Mouse (Mus musculus) liver, embryonic 14.5 days (tissue): Measurements from ENCODE around the gene Ankrd31. TPM values are rescaled to one million over a fixed set of nuclear protein-coding genes. Genes with fewer than 3 reads are reported as not detected.
A peak's percentile ranks its signal among the peaks of the same experiment; 100 is the strongest.
"Not testable (repeated sequence)": the region's sequence is repeated elsewhere in the genome, so short reads cannot be mapped to it uniquely, and the experiment has no call there.

Experiments used
- ATAC-seq: fragments of 200-750 bp; cut with Nextera tagmentation; 2 replicates; pipeline ENCODE4 v1.8.0; 2017; ENCODE audit warnings: moderate number of reproducible peaks, mild to moderate bottlenecking, moderate library complexity; ENCODE audit not compliant: insufficient read depth
- DNase-seq, 3 experiments: peaks; one replicate each; pipeline ENCODE4 v3.0.0-alpha.2; 2012 to 2013; ENCODE audit warnings: low read depth in 3 of 3, low spot score in 3 of 3
- H3K27ac ChIP-seq: fragments of 300-500 bp; sonication (generic); 2 replicates; pipeline ENCODE4 v1.5.1; 2014; ENCODE audit warnings: moderate library complexity, mild to moderate bottlenecking, control low read depth, inconsistent platforms
- H3K27me3 ChIP-seq: fragments of 300-500 bp; sonication (generic); 2 replicates; pipeline ENCODE4 v1.6.1; 2014; ENCODE audit warnings: mild to moderate bottlenecking, low read length, moderate library complexity; ENCODE audit not compliant: control insufficient read depth, insufficient read depth
- H3K36me3 ChIP-seq: fragments of 300-500 bp; sonication (generic); replicated peaks from 2 replicates; pipeline ENCODE4 v1.6.1; 2014; ENCODE audit warnings: low read depth; ENCODE audit not compliant: control insufficient read depth, insufficient read depth
- H3K4me1 ChIP-seq, 2 experiments: fragments of 200-500 bp in 1 of 2; fragments of 300-500 bp in 1 of 2; sonication (generic) in 1 of 2; replicated peaks; 2 replicates each; pipeline ENCODE4 v1.6.1; 2012 to 2014; ENCODE audit warnings: antibody characterized with exemption in 1 of 2, inconsistent platforms in 1 of 2, low read length in 1 of 2; ENCODE audit not compliant: control insufficient read depth in 2 of 2, insufficient read depth in 2 of 2
- H3K4me2 ChIP-seq: fragments of 300-500 bp; sonication (generic); 2 replicates; pipeline ENCODE4 v1.6.1; 2014; ENCODE audit warnings: low read depth, mild to moderate bottlenecking, control low read depth, moderate library complexity
- H3K4me3 ChIP-seq, 2 experiments: fragments of 200-500 bp in 1 of 2; fragments of 300-500 bp in 1 of 2; sonication (generic) in 1 of 2; 2 replicates each; pipeline ENCODE4 v1.5.1; 2012 to 2014; ENCODE audit warnings: low read depth in 2 of 2, low read length in 2 of 2, mild to moderate bottlenecking in 2 of 2, control low read depth in 1 of 2, inconsistent platforms in 1 of 2, moderate library complexity in 1 of 2; ENCODE audit not compliant: insufficient read depth in 1 of 2
- H3K9ac ChIP-seq: fragments of 300-500 bp; sonication (generic); replicated peaks from 2 replicates; pipeline ENCODE4 v1.6.1; 2014; ENCODE audit warnings: mild to moderate bottlenecking, control low read depth, moderate library complexity
- H3K9me3 ChIP-seq: fragments of 300-500 bp; sonication (generic); 2 replicates; pipeline ENCODE4 v1.6.1; 2016; ENCODE audit warnings: low read length, mixed read lengths; ENCODE audit not compliant: control insufficient read depth
- CTCF ChIP-seq: IDR thresholded peaks from 2 replicates; pipeline ENCODE4 v1.5.1; 2016; ENCODE audit warnings: antibody characterized with exemption, low read depth, control low read depth
- EP300 ChIP-seq: IDR thresholded peaks from 2 replicates; pipeline ENCODE4 v1.6.1; 2016; ENCODE audit warnings: antibody characterized with exemption, low read depth
- WGBS: fragments of 180-500 bp; shearing (Covaris S2); extraction: QIAGEN DNeasy Blood & Tissue Kit; methylation state at CpG from one replicate; pipeline ENCODE4 v1.1.7; 2014; ENCODE audit not compliant: insufficient replicate concordance; 5-methylcytosine and 5-hydroxymethylcytosine counted together
- polyA plus RNA-seq, 2 experiments: library from polyadenylated mRNA; depleted of rRNA in 1 of 2; stranded (reverse) in 1 of 2; unstranded in 1 of 2; fragments of >200 nt; fragmentation: Nextera tagmentation in 1 of 2; extraction: Ambion mirVana in 1 of 2; gene quantifications; 2 replicates each; pipeline versions ENCODE4 v1.2.1 to v1.2.3; 2012 to 2014

Gene Ankrd31
- polyA plus RNA-seq, 2 experiments = 0.03 TPM

DNA sequence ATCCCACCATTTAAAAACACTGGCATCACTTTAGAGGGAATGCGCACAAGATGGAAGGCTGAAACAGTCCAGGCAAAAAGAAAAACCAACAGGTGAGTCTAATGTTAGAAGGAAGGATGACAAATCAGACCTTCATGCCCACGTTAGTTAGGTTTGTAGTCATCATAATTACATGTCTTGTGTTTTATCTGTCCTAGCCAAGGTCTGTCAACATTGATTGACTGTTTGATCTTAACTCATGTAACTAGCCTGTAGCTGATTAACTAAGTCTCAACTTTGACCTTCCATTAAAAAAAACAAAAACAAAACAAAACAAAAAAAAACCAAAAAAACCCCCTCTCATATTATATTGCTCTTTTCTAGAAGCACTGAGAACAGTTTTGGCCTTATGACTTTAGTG, 7.9 kb upstream of the Ankrd31 start:
- Histone ChIP-seq H3K36me3 (no peaks in the 10 kb centered on the region), H3K9ac (no peak overlapping the region), H3K9me3 (no peaks in the 10 kb centered on the region), H3K4me3 (no peak overlapping the region), H3K4me2 (no peak overlapping the region), H3K27ac (no peak overlapping the region), H3K27me3 (no peaks in the 10 kb centered on the region), H3K4me1 (no peaks in the 10 kb centered on the region; a peak in 1 of 4 replicates)
- ATAC-seq (no peak), DNase-seq (no peak)
- WGBS = 62% methylated on average over 2 of the region's 2 CpGs
- no peak for TF ChIP-seq EP300
- no peak for TF ChIP-seq CTCF

DNA sequence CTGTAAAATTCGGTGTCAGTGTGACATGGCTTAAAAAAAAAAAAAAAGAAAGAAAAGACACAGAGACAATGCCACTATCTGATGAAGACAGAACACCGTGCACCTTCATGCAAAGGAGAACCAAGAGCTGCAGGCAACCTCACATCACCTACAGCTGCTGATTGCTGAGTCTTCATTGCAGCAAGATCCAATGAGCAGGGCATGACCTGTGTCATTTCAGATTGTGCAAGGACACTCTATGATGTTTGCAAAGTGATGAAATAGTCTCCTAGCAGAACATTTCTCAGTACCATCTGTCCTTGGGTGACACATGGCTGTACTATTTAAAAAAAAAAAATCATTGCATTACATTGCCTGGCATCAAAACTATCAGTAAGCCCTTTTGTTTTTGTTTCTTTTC, 5.2 kb upstream of the Ankrd31 start:
- Histone ChIP-seq H3K9ac (no peak overlapping the region), H3K4me1 (no peaks in the 10 kb centered on the region; a peak in 1 of 4 replicates), H3K4me3 (no peak overlapping the region), H3K9me3 (no peaks in the 10 kb centered on the region), H3K27me3 (no peaks in the 10 kb centered on the region), H3K4me2 (no peak overlapping the region), H3K36me3 (no peaks in the 10 kb centered on the region), H3K27ac (no peak overlapping the region)
- no peak for TF ChIP-seq CTCF
- TF ChIP-seq EP300 = no peak
- peak in 2 of 3 experiments; percentile 10 to 28 for DNase-seq
- 44% methylated on average over 2 of the region's 2 CpGs for WGBS
- peak; percentile 52 for ATAC-seq

DNA sequence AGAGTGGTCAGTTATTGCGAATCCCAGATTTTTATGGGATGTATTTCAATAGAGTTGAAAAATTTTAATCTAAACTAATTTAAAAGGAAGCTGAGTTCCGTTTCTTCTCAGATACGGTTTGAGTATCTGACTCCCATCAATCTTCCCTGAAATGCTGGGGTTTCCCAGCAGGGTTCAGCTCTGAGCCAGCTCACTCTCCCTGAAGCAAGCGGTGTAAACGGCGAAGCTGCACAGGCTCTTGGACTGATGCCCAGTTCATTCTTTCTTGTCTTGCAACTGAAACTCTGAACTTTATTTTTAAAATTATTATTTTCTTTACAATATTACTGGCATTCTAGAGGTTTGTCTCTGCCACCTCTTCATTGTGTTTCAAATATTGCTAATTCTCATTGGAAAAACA, 2.0 kb upstream of the Ankrd31 start:
- no peaks in the 10 kb centered on the region for H3K4me1 ChIP-seq
- DNase-seq (no peak), ATAC-seq (no peak)
- 62% methylated on average over 6 of the region's 6 CpGs for WGBS
- H3K27me3 ChIP-seq = no peaks in the 10 kb centered on the region
- H3K4me3 ChIP-seq = no peak overlapping the region
- H3K27ac ChIP-seq = no peak overlapping the region
- no peak overlapping the region for H3K9ac ChIP-seq
- H3K36me3 ChIP-seq = no peaks in the 10 kb centered on the region
- H3K4me2 ChIP-seq = no peak overlapping the region
- H3K9me3 ChIP-seq = no peaks in the 10 kb centered on the region
- TF ChIP-seq EP300 (no peak), CTCF (no peak)

DNA sequence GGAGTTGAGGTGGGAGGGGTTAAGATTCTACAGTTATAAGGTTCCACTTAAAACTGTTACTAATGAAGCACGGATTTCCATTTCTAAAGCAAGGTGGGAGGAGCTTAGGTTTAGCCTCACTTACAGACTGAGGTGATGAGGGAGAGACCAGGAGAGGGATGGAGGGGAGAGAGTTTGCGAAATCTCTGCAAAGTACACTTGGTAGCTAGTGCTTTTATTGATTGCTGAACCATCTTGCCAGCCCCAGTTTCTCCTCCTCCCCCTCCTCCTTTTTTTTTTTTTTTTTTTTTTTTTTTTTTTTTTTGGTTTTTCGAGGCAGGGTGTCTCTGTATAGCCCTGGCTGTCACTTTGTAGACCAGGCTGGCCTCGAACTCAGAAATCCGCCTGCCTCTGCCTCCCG, 1.8 kb downstream of the Ankrd31 start:
- H3K4me3 ChIP-seq = no peak overlapping the region
- no peaks in the 10 kb centered on the region for H3K27me3 ChIP-seq
- 71% methylated on average over 6 of the region's 6 CpGs for WGBS

DNA sequence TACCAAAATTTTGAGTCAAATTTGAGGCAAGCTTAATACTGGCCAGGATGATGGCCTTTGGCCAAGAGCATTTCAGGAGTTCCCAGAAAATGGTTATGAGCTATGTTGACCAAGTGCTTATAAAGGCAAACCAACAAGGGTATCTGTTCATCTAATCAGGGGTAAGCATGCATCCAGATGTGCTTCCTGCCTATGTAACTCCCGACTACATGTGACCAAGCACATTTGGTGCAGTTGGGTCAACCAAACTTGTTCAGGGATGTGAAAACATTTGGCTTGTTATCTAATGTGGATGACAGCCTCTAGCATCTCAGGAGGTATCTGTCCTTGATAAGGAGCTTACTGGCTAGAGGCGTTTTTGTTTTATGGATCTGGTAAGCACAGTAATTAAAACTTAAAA, 12.8 kb downstream of the Ankrd31 start:
- H3K4me3 ChIP-seq = no peak overlapping the region
- WGBS = 19% methylated on average over 2 of the region's 2 CpGs
- no peak overlapping the region for H3K9ac ChIP-seq
- DNase-seq = peak in 2 of 3 experiments; percentile 10 to 31
- H3K36me3 ChIP-seq = no peaks in the 10 kb centered on the region
- no peak overlapping the region for H3K27ac ChIP-seq
- 0 out of 2 replicates have a peak, but pooled peaks have one; percentile 52 for ATAC-seq
- H3K4me2 ChIP-seq = no peak overlapping the region
- TF ChIP-seq EP300 = peak; percentile 64
- no peak for TF ChIP-seq CTCF
- peaks cover 2 to 3% of the 10 kb centered on the region in 2 experiments; a peak in 3 of 4 replicates for H3K4me1 ChIP-seq
- no peaks in the 10 kb centered on the region for H3K27me3 ChIP-seq
- no peaks in the 10 kb centered on the region for H3K9me3 ChIP-seq

More for the DNA sequence above, 1.8 kb downstream of the Ankrd31 start:
- H3K9ac ChIP-seq = no peak overlapping the region
- ATAC-seq = no peak
- H3K4me2 ChIP-seq = no peak overlapping the region
- no peak overlapping the region for H3K27ac ChIP-seq
- H3K9me3 ChIP-seq = no peaks in the 10 kb centered on the region
- H3K36me3 ChIP-seq = no peaks in the 10 kb centered on the region
- TF ChIP-seq EP300 (no peak), CTCF (no peak)
- no peaks in the 10 kb centered on the region for H3K4me1 ChIP-seq
- DNase-seq = no peak

DNA sequence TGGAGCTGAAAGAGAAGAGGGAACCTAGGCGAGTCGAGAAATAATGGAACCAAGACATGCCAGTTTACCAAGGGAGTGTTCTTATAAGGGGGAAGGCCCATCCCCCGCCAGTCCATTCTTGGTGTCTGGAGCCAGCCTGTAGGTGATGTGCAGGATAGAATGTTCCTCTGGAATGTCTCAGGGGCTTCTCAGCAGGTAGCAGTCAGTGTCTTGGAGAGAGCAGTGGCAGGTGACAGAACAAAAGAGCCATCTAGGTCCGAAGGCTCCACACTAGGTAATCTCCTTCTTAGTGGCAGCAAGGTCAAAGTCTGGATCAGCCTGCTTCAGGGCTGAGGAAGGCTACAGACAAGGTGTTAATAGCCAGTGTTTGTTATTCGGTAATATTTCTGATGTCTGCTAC, 38.0 kb downstream of the Ankrd31 start:
- WGBS = 62% methylated on average over 5 of the region's 5 CpGs
- H3K4me3 ChIP-seq, H3K9ac ChIP-seq, H3K4me1 ChIP-seq, ATAC-seq, H3K9me3 ChIP-seq, H3K36me3 ChIP-seq, DNase-seq, H3K27ac ChIP-seq, H3K27me3 ChIP-seq, H3K4me2 ChIP-seq: not testable (repeated sequence)
